Mouse (Mus musculus): ENCODE data around the gene Gm49661. TPM values are rescaled to one million over a fixed set of nuclear protein-coding genes. Genes with fewer than 3 reads are reported as not detected.

Gene Gm49661
- not detected in 2 replicates for polyA plus RNA-seq (2016; fragmentation: Nextera tagmentation; extraction: Ambion mirVana)

DNA sequence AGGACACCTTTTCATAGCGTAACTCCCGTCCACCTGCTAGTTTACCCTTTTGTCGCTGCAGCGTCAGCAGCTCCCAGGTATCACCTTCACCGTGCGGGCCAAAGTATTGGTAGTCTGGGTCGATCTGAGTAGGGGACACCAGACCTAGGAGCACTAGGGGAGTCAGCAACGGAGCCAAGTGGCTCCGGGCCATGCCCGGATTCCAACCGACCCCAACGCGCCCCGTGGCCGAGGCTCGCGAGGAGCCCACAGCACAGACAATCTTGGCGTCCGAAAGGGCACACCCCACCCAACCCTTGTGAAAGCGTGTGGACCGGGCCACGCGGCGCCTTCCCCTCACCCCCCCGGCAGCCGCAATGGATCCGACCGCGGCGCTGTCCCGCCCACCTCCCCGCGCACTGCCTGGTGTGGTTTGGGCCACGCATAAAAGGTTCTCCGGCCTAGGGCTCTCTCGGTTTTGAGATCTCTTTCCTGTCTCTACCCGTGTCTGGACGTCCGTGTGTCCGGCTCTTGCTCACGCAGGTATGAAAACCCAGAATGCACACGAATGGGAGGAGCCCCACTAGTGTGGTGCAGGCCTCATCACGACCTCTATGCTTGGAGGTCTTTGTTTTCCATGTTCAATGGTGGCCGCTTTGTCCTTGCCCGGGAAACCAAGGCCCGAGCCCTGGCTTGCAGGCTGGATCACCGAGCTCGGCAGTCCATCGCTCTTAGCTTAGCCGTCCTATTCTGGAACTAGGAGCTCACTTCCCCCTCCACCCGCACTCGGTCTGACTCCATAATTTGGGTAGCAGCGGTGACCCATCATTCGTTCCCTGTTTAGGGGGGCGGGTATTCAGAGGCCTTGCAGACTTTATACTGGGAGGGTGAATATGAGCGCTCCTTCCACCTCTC, at the start of gene Gm49661, which contains the start of the genes Prdx2 and Rnaseh2a:
Gene Gm49661, minus strand, starts transcription at position 193 of the 894 bp plus-strand sequence.
Gene Prdx2, plus strand, starts transcription at position 347 of the 894 bp plus-strand sequence.
Gene Rnaseh2a, minus strand, starts transcription at position 527 of the 894 bp plus-strand sequence.
- WGBS, result under 1% methylated on average over 56 of the region's 56 CpGs
- peak within 1 kb of the TSS; percentile 80 for H3K4me3 ChIP-seq
- peaks cover 41% of the 10 kb centered on the region for H3K36me3 ChIP-seq (replicated peaks)
- peak within 1 kb of the TSS; percentile 97 for H3K27ac ChIP-seq (replicated peaks)
- DNase-seq (ENCODE audit: low spot score), result peak; percentile 90
- no peaks in the 10 kb centered on the region for H3K27me3 ChIP-seq (replicated peaks; ENCODE audit: low read depth, poor library complexity, severe bottlenecking)
- H3K9me3 ChIP-seq, result no peaks in the 10 kb centered on the region
- H3K4me1 ChIP-seq, result peaks cover 62% of the 10 kb centered on the region

DNA sequence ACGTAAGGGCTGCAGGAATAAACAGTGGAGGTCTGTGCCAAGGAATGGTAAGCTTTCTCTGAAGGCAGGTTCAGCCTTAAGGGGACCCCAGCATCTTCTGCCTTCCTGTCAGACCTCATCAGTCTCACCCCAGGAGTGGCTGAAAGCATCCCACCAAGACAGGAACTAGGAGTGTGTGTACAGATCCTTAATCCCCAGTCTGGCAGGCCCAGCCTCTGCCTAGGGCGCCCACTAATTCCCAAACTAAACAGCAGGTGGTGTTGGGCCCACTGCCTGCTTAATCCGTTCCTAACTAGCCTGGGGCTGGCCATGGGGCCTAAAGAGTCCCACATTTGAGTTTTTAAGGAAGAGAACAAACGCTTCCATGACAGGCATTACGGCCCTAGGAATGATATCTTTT, 48.0 kb upstream of the Gm49661 start:
- Histone ChIP-seq H3K4me3 (no peak overlapping the region), H3K36me3 (replicated peaks) (peaks cover 55% of the 10 kb centered on the region), H3K27me3 (replicated peaks; ENCODE audit: low read depth, poor library complexity, severe bottlenecking) (peaks cover 29% of the 10 kb centered on the region), H3K27ac (replicated peaks) (no peak overlapping the region), H3K9me3 (no peaks in the 10 kb centered on the region), H3K4me1 (peaks cover 6% of the 10 kb centered on the region)
- DNase-seq (ENCODE audit: low spot score), result no peak
- WGBS, result 31% methylated on average over 5 of the region's 5 CpGs

- no peak overlapping the region for H3K4me3 ChIP-seq
- H3K9me3 ChIP-seq, result no peaks in the 10 kb centered on the region
- peaks cover 6% of the 10 kb centered on the region for H3K4me1 ChIP-seq
- peaks cover 51% of the 10 kb centered on the region for H3K36me3 ChIP-seq (replicated peaks)
- no peak for DNase-seq (ENCODE audit: low spot score)
- H3K27ac ChIP-seq (replicated peaks), result no peak overlapping the region
- WGBS, result 68% methylated on average over 10 of the region's 10 CpGs
- H3K27me3 ChIP-seq (replicated peaks; ENCODE audit: low read depth, poor library complexity, severe bottlenecking), result peaks cover 34% of the 10 kb centered on the region
Measured at GRCm38 (mm10) chr8:85016724-85017123, 47.5 kb upstream of the Gm49661 start.

GRCm38 (mm10) chr8:85014431-85014830, 45.2 kb upstream of the Gm49661 start, which contains the start of gene Best2:
Gene Best2, minus strand, starts transcription at chr8:85014531.
- Histone ChIP-seq H3K27me3 (replicated peaks; ENCODE audit: low read depth, poor library complexity, severe bottlenecking) (peaks cover 51% of the 10 kb centered on the region), H3K9me3 (no peaks in the 10 kb centered on the region), H3K4me1 (peaks cover 6% of the 10 kb centered on the region), H3K36me3 (replicated peaks) (peaks cover 28% of the 10 kb centered on the region), H3K4me3 (peak within 1 kb of the TSS; percentile 53), H3K27ac (replicated peaks) (no peak within 1 kb of the TSS)
- WGBS, result 44% methylated on average over 2 of the region's 2 CpGs
- DNase-seq (ENCODE audit: low spot score), result no peak

- Histone ChIP-seq H3K36me3 (replicated peaks) (peaks cover 17% of the 10 kb centered on the region), H3K4me1 (peaks cover 6% of the 10 kb centered on the region), H3K27me3 (replicated peaks; ENCODE audit: low read depth, poor library complexity, severe bottlenecking) (peaks cover 62% of the 10 kb centered on the region), H3K27ac (replicated peaks) (no peak overlapping the region), H3K9me3 (no peaks in the 10 kb centered on the region), H3K4me3 (peak overlapping the region; percentile 53)
- peak; percentile 80 for DNase-seq (ENCODE audit: low spot score)
- 4% methylated on average over 26 of the region's 26 CpGs for WGBS
Measured at GRCm38 (mm10) chr8:85013230-85013840, 44.1 kb upstream of the Gm49661 start.

GRCm38 (mm10) chr8:85011242-85011641, 42.0 kb upstream of the Gm49661 start:
- H3K27me3 ChIP-seq (replicated peaks; ENCODE audit: low read depth, poor library complexity, severe bottlenecking), result peaks cover 81% of the 10 kb centered on the region

DNA sequence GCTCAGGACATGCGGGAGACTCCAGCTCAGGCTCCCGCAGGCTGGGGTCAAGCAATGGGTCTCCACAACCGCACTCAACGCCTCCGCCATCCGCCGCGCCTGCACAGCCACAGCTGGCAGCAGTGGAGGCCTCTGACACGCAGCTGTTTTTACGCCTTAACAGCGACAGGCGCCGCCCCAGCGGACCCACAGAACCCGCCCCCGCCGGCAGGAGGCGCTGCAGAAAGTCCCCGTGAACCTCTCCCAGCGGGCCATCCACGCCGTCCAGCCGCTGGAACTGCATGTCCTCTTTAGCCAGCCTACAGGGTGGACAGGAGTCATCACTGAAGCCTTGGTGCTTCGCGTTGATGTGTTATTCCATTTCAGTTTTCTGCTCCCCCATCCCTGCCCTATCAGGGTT, 38.5 kb upstream of the Gm49661 start:
- peak; percentile 55 for DNase-seq (ENCODE audit: low spot score)

More at GRCm38 (mm10) chr8:85011242-85011641, 42.0 kb upstream of the Gm49661 start:
- no peaks in the 10 kb centered on the region for H3K9me3 ChIP-seq
- 17% methylated on average over 28 of the region's 28 CpGs for WGBS
- no peak overlapping the region for H3K4me3 ChIP-seq
- peaks cover 6% of the 10 kb centered on the region for H3K4me1 ChIP-seq
- no peak overlapping the region for H3K27ac ChIP-seq (replicated peaks)
- no peaks in the 10 kb centered on the region for H3K36me3 ChIP-seq (replicated peaks)
- peak; percentile 27 for DNase-seq (ENCODE audit: low spot score)

GRCm38 (mm10) chr8:84997649-84998295, 28.5 kb upstream of the Gm49661 start:
- Histone ChIP-seq H3K27me3 (replicated peaks; ENCODE audit: low read depth, poor library complexity, severe bottlenecking) (peaks cover 37% of the 10 kb centered on the region), H3K27ac (replicated peaks) (peak overlapping the region; percentile 53; the same call in 1 of the 2 replicates), H3K36me3 (replicated peaks) (peaks cover 12% of the 10 kb centered on the region; the same call in 1 of the 2 replicates), H3K4me3 (peak overlapping the region; percentile 42), H3K9me3 (no peaks in the 10 kb centered on the region), H3K4me1 (peaks cover 17% of the 10 kb centered on the region)
- DNase-seq (ENCODE audit: low spot score), result peak; percentile 92
- 5% methylated on average over 19 of the region's 19 CpGs for WGBS

More for the DNA sequence above, 38.5 kb upstream of the Gm49661 start:
- Histone ChIP-seq H3K27ac (replicated peaks) (no peak overlapping the region), H3K4me3 (no peak overlapping the region), H3K4me1 (no peaks in the 10 kb centered on the region; the same call in 1 of the 2 replicates), H3K36me3 (replicated peaks) (peaks cover 3% of the 10 kb centered on the region; the same call in 1 of the 2 replicates), H3K9me3 (no peaks in the 10 kb centered on the region), H3K27me3 (replicated peaks; ENCODE audit: low read depth, poor library complexity, severe bottlenecking) (peaks cover 57% of the 10 kb centered on the region)
- WGBS, result 14% methylated on average over 25 of the region's 25 CpGs

DNA sequence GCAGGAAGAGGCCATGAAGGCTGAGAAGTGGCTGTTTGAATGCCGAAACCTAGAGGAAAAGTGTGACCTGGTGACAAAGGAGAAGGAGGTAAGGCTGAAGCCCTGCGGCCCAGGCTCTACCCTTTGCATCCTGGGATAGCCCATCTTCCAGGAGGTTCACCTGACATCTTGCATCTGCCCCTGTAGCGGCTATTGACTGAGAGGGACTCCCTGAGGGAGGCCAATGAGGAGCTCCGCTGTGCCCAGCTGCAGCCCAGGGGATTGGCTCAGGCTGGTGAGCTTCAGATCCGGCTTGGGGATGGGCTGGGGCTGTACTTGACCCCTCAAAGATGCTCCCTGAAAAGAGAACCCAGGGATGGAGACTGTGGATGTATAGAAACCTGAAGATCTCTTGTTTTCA, 27.7 kb upstream of the Gm49661 start:
- peaks cover 17% of the 10 kb centered on the region for H3K4me1 ChIP-seq
- WGBS, result 79% methylated on average over 5 of the region's 5 CpGs

DNA sequence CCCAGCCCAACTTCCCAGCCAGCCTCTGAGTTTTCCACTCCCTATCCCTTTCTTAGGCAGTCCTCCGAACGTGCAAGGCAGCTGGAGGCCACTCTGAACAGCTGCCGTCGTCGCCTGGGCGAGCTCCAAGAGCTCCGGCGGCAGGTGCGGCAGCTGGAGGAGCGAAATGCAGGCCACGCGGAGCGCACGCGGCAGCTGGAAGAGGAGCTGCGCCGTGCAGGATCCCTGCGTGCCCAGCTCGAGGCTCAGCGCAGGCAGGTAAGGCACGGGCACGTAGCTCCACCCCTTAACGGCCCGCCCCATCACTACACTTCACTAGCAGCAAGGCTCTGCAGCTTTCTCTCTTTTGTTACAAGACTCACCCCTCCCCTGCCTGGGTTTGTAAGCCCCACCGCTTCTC, 26.4 kb upstream of the Gm49661 start:
- 28% methylated on average over 25 of the region's 25 CpGs for WGBS
- Histone ChIP-seq H3K36me3 (replicated peaks) (0 out of 2 replicates have a peak, but pooled peaks cover 9% of the 10 kb centered on the region), H3K27ac (replicated peaks) (no peak overlapping the region), H3K4me3 (peak overlapping the region; percentile 19; the same call in 1 of the 2 replicates), H3K9me3 (no peaks in the 10 kb centered on the region), H3K27me3 (replicated peaks; ENCODE audit: low read depth, poor library complexity, severe bottlenecking) (peaks cover 37% of the 10 kb centered on the region), H3K4me1 (peaks cover 25% of the 10 kb centered on the region)
- DNase-seq (ENCODE audit: low spot score), result peak; percentile 33

More for the DNA sequence above, 27.7 kb upstream of the Gm49661 start:
- Histone ChIP-seq H3K27ac (replicated peaks) (no peak overlapping the region), H3K4me3 (no peak overlapping the region), H3K9me3 (no peaks in the 10 kb centered on the region), H3K27me3 (replicated peaks; ENCODE audit: low read depth, poor library complexity, severe bottlenecking) (peaks cover 37% of the 10 kb centered on the region), H3K36me3 (replicated peaks) (0 out of 2 replicates have a peak, but pooled peaks cover 9% of the 10 kb centered on the region)
- DNase-seq (ENCODE audit: low spot score), result no peak

GRCm38 (mm10) chr8:84994375-84994774, 25.1 kb upstream of the Gm49661 start:
- Histone ChIP-seq H3K4me3 (no peak overlapping the region), H3K4me1 (peaks cover 34% of the 10 kb centered on the region), H3K27ac (replicated peaks) (no peak overlapping the region), H3K9me3 (no peaks in the 10 kb centered on the region), H3K36me3 (replicated peaks) (0 out of 2 replicates have a peak, but pooled peaks cover 9% of the 10 kb centered on the region), H3K27me3 (replicated peaks; ENCODE audit: low read depth, poor library complexity, severe bottlenecking) (peaks cover 37% of the 10 kb centered on the region)
- 88% methylated on average over 9 of the region's 9 CpGs for WGBS
- DNase-seq (ENCODE audit: low spot score), result no peak

DNA sequence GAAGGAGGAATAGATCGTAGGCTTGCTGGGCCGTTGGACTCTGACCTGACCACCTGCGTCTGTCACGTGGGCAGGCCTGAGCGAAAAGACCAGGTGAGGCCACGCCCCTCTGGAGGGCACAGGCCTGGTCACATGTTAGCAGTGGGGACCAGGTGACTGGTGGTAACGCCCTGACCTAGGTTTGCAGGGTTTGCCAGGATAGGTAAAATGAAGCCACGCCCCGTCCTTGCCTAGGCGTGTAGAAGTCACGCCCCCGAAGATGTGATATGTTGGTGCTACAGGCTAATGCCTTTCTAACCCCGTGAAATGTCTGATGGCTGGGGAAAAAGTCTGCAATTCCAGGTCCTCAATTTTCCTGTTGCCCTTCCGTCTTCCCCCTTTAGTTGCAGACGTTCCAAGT, 21.6 kb upstream of the Gm49661 start:
- H3K9me3 ChIP-seq, result no peaks in the 10 kb centered on the region
- peaks cover 36% of the 10 kb centered on the region for H3K4me1 ChIP-seq
- peak overlapping the region; percentile 71 for H3K4me3 ChIP-seq
- peak overlapping the region; percentile 90 for H3K27ac ChIP-seq (replicated peaks)
- H3K36me3 ChIP-seq (replicated peaks), result 0 out of 2 replicates have a peak, but pooled peaks cover 8% of the 10 kb centered on the region
- H3K27me3 ChIP-seq (replicated peaks; ENCODE audit: low read depth, poor library complexity, severe bottlenecking), result peaks cover 47% of the 10 kb centered on the region
- WGBS, result 2% methylated on average over 15 of the region's 15 CpGs
- peak; percentile 73 for DNase-seq (ENCODE audit: low spot score)
